Mouse (Mus musculus) megakaryocyte, embryonic 14.5 days (primary cell): ENCODE results near the gene Crip3.

Experiments
- FLI1 ChIP-seq: IDR thresholded peaks from 2 replicates; pipeline ENCODE4 v1.6.1; 2012; ENCODE audit warnings: low read length, inconsistent platforms, mixed read lengths
- GATA1 ChIP-seq: IDR thresholded peaks from 3 replicates; pipeline ENCODE4 v1.6.1; 2012; ENCODE audit warnings: mixed read lengths, low read length, inconsistent platforms, borderline replicate concordance

GRCm38 (mm10) chr17:46454539-46454938 lies 25.8 kb downstream of the Crip3 start:
- no peak for TF ChIP-seq GATA1
- TF ChIP-seq FLI1 = no peak
